Mouse (Mus musculus): ENCODE data around the gene Gabbr1.

DNA sequence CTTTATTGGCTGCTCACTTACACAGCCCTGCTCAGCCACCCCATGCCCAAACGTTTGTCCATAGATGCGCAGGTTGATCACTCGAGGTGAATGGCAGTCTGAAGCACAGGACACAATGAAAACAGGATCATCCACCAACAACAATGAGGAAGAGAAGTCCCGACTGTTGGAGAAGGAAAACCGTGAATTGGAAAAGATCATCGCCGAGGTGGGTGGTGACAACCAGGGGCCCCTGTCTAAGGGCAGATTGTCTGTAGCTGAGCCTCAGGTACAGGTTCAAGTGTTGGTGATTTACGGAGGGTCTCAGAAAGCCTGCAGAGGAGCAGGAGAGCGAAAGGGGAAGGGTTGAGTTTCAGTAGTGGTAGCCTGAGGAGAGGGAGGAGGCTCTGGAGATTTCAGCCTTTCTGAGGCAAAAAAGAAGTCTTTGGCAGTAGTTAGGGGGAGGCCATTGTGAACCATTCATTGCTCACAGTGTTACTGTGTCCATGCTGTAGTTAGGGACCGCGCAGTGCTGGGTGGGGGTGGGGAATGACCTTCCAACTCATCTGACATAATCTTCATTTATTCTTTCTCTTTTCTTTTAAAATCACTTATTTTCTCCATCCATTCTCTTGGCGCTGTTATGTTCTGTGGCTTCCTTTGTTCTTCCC lies 26.4 kb downstream of the Gabbr1 start:
- TF ChIP-seq CTCF (IDR thresholded peaks at IDR 0.05) (no peak), EP300 (IDR thresholded peaks at IDR 0.05) (no peak)
